Mouse (Mus musculus) testis, postnatal 10 days (tissue): ENCODE results near the gene Cma1.
"Not testable (repeated sequence)": the region's sequence is repeated elsewhere in the genome, so short reads cannot be mapped to it uniquely, and the experiment has no call there.

Experiments used
- DNase-seq: peaks from one replicate; pipeline ENCODE4 v3.0.0; 2021; ENCODE audit warnings: low spot score

Cma1 gene

GRCm38 (mm10) chr14:55944575-55944974, at the start of gene Cma1:
Gene Cma1, minus strand, starts transcription at chr14:55944675.
- DNase-seq = no peak

- not testable (repeated sequence) for DNase-seq
Measured at GRCm38 (mm10) chr14:55987464-55987863, 43.0 kb upstream of the Cma1 start.

GRCm38 (mm10) chr14:55963900-55964299, 19.4 kb upstream of the Cma1 start:
- peak; percentile 48 for DNase-seq

GRCm38 (mm10) chr14:55963263-55963662, 18.8 kb upstream of the Cma1 start:
- DNase-seq = no peak

GRCm38 (mm10) chr14:55950346-55951030, 6.0 kb upstream of the Cma1 start, which contains the start of gene Cma2:
Gene Cma2, plus strand, starts transcription at chr14:55950980.
- no peak for DNase-seq

GRCm38 (mm10) chr14:55946269-55946969, 1.9 kb upstream of the Cma1 start:
- DNase-seq = no peak

GRCm38 (mm10) chr14:55943601-55944000, 874 bp downstream of the Cma1 start:
- DNase-seq = peak; percentile 16

- DNase-seq = peak; percentile 21
Measured at GRCm38 (mm10) chr14:55940070-55940800, 4.2 kb downstream of the Cma1 start.

GRCm38 (mm10) chr14:55933586-55933985, 10.9 kb downstream of the Cma1 start:
- no peak for DNase-seq

- DNase-seq = no peak
Measured at GRCm38 (mm10) chr14:55929263-55929997, 15.0 kb downstream of the Cma1 start.

GRCm38 (mm10) chr14:55926847-55927246, 17.6 kb downstream of the Cma1 start:
- no peak for DNase-seq

GRCm38 (mm10) chr14:55922475-55923232, 21.8 kb downstream of the Cma1 start:
- DNase-seq = no peak

- peak; percentile 76 for DNase-seq
Measured at GRCm38 (mm10) chr14:55918240-55919082, 26.0 kb downstream of the Cma1 start.

GRCm38 (mm10) chr14:55913406-55913805, 31.1 kb downstream of the Cma1 start:
- DNase-seq = no peak

- DNase-seq = no peak
Measured at GRCm38 (mm10) chr14:55905518-55905917, 39.0 kb downstream of the Cma1 start.

- no peak for DNase-seq
Measured at GRCm38 (mm10) chr14:55900414-55900755, 44.1 kb downstream of the Cma1 start.

GRCm38 (mm10) chr14:55899701-55900413, 44.6 kb downstream of the Cma1 start, which contains the start of gene Sdr39u1:
Gene Sdr39u1, minus strand, starts transcription at chr14:55900293.
- DNase-seq = peak; percentile 89

GRCm38 (mm10) chr14:55898947-55899346, 45.5 kb downstream of the Cma1 start:
- no peak for DNase-seq

GRCm38 (mm10) chr14:55897671-55898070, 46.8 kb downstream of the Cma1 start:
- DNase-seq = no peak
